Mouse (Mus musculus) c-Kit-positive CD71-positive TER-119-negative erythroid progenitor cells, embryonic 14.5 days (primary cell): ENCODE measurements at regions not wholly inside any gene's neighbourhood (a gene's known extent, or its start where the extent isn't known, plus 50 kb on each side); places are given as distances from the start of the nearest gene placed in this dataset.

Source experiments
- DNase-seq: peaks from one replicate; pipeline ENCODE4 v3.0.0-alpha.2; 2013; ENCODE audit warnings: low read depth

GRCm38 (mm10) chr15:27132761-27133160, 237.4 kb upstream of the Fbxl7 start:
- no peak for DNase-seq

GRCm38 (mm10) chr15:27137580-27137979, 242.2 kb upstream of the Fbxl7 start:
- no peak for DNase-seq

GRCm38 (mm10) chr15:27145860-27146259, 250.5 kb upstream of the Fbxl7 start:
- DNase-seq: no peak

- DNase-seq: no peak
Observed at GRCm38 (mm10) chr15:27160986-27161385, 265.6 kb upstream of the Fbxl7 start.

GRCm38 (mm10) chr15:27167484-27167883, 272.1 kb upstream of the Fbxl7 start:
- no peak for DNase-seq

- DNase-seq: no peak
Observed at GRCm38 (mm10) chr15:27169846-27170245, 274.5 kb upstream of the Fbxl7 start.

- DNase-seq: no peak
Observed at GRCm38 (mm10) chr15:27173506-27173905, 278.1 kb upstream of the Fbxl7 start.

GRCm38 (mm10) chr15:27178084-27178935, 282.9 kb upstream of the Fbxl7 start:
- DNase-seq: no peak

- peak; percentile 2 for DNase-seq
Observed at GRCm38 (mm10) chr15:27189699-27190098, 276.8 kb upstream of the Ank start.

- DNase-seq: no peak
Observed at GRCm38 (mm10) chr15:27201513-27201912, 265.0 kb upstream of the Ank start.

GRCm38 (mm10) chr15:27204888-27205287, 261.6 kb upstream of the Ank start:
- no peak for DNase-seq

GRCm38 (mm10) chr15:27207446-27207845, 259.0 kb upstream of the Ank start:
- DNase-seq: no peak

- DNase-seq: no peak
Observed at GRCm38 (mm10) chr15:27216387-27216786, 250.1 kb upstream of the Ank start.

GRCm38 (mm10) chr15:27219126-27219738, 247.2 kb upstream of the Ank start:
- no peak for DNase-seq

GRCm38 (mm10) chr15:27223610-27224511, 242.6 kb upstream of the Ank start:
- DNase-seq: no peak

- no peak for DNase-seq
Observed at GRCm38 (mm10) chr15:27224512-27224850, 242.0 kb upstream of the Ank start.

- DNase-seq: no peak
Observed at GRCm38 (mm10) chr15:27232804-27233203, 233.7 kb upstream of the Ank start.

GRCm38 (mm10) chr15:27234770-27235169, 231.7 kb upstream of the Ank start:
- peak; percentile 17 for DNase-seq

GRCm38 (mm10) chr15:27238301-27238700, 228.2 kb upstream of the Ank start:
- DNase-seq: no peak

GRCm38 (mm10) chr15:27246302-27246701, 220.2 kb upstream of the Ank start:
- no peak for DNase-seq

- no peak for DNase-seq
Observed at GRCm38 (mm10) chr15:27258984-27259853, 207.3 kb upstream of the Ank start.

GRCm38 (mm10) chr15:27259854-27260191, 206.7 kb upstream of the Ank start:
- no peak for DNase-seq
